Mouse (Mus musculus) myocyte (in vitro differentiated cells): ENCODE results near the gene Glis3. TPM values are rescaled to one million over a fixed set of nuclear protein-coding genes. Genes with fewer than 3 reads are reported as not detected.

Experiments
- H3K27me3 ChIP-seq: one replicate; pipeline ENCODE4 v1.6.1; 2011; ENCODE audit not compliant: control insufficient read depth, insufficient read depth, insufficient read length
- H3K36me3 ChIP-seq: one replicate; pipeline ENCODE4 v1.6.1; 2011; ENCODE audit not compliant: control insufficient read depth, insufficient read depth
- H3K4me2 ChIP-seq: one replicate; pipeline ENCODE4 v1.6.1; 2011; ENCODE audit warnings: low read depth, control low read depth
- H3K4me3 ChIP-seq: one replicate; pipeline ENCODE4 v1.5.1; 2011; ENCODE audit warnings: mild to moderate bottlenecking, control low read depth, moderate library complexity
- H3K79me2 ChIP-seq: one replicate; pipeline ENCODE4 v1.6.1; 2011; ENCODE audit not compliant: control insufficient read depth, insufficient read depth
- H3ac ChIP-seq: one replicate; pipeline ENCODE4 v1.6.1; 2011; ENCODE audit not compliant: control insufficient read depth, insufficient read length
- CEBPB ChIP-seq: IDR thresholded peaks from 2 replicates; pipeline ENCODE4 v1.6.1; 2011; ENCODE audit warnings: mild to moderate bottlenecking, moderate library complexity; ENCODE audit not compliant: poor library complexity, insufficient read depth, severe bottlenecking
- E2F4 ChIP-seq: IDR thresholded peaks from one replicate; pipeline ENCODE4 v1.6.1; 2011; ENCODE audit warnings: mild to moderate bottlenecking, control low read depth, moderate library complexity; ENCODE audit not compliant: insufficient read depth
- MAX ChIP-seq: IDR thresholded peaks from one replicate; pipeline ENCODE4 v1.6.1; 2011; ENCODE audit warnings: low read depth, mild to moderate bottlenecking, control low read depth
- MYOD1 ChIP-seq, 3 experiments: IDR thresholded peaks; one replicate each; pipeline ENCODE4 v1.6.1; 2011; ENCODE audit warnings: control low read depth in 2 of 3, low read depth in 2 of 3, mild to moderate bottlenecking in 2 of 3, moderate library complexity in 1 of 3; ENCODE audit not compliant: insufficient read length in 2 of 3, control insufficient read depth in 1 of 3
- MYOG ChIP-seq, 3 experiments: IDR thresholded peaks; one replicate each; pipeline ENCODE4 v1.6.1; 2011; ENCODE audit warnings: control low read depth in 2 of 3, low read depth in 2 of 3, mild to moderate bottlenecking in 2 of 3; ENCODE audit not compliant: insufficient read length in 2 of 3, control insufficient read depth in 1 of 3, insufficient read depth in 1 of 3
- POLR2A ChIP-seq: IDR thresholded peaks from one replicate; pipeline ENCODE4 v1.6.1; 2011; ENCODE audit warnings: low read depth, mild to moderate bottlenecking, control low read depth, moderate library complexity; ENCODE audit not compliant: insufficient read length
- POLR2AphosphoS2 ChIP-seq: IDR thresholded peaks from one replicate; pipeline ENCODE4 v1.6.1; 2011; ENCODE audit warnings: low read depth, control low read depth; ENCODE audit not compliant: insufficient read length
- REST ChIP-seq: IDR thresholded peaks from one replicate; pipeline ENCODE4 v1.6.1; 2011; ENCODE audit warnings: mild to moderate bottlenecking, control low read depth, moderate library complexity; ENCODE audit not compliant: insufficient read depth, insufficient read length
- SRF ChIP-seq: IDR thresholded peaks from one replicate; pipeline ENCODE4 v1.6.1; 2011; ENCODE audit warnings: low read depth; ENCODE audit not compliant: control insufficient read depth, insufficient read length
- TCF12 ChIP-seq: IDR thresholded peaks from one replicate; pipeline ENCODE4 v1.6.1; 2011; ENCODE audit warnings: mild to moderate bottlenecking, control low read depth; ENCODE audit not compliant: poor library complexity, insufficient read depth, severe bottlenecking
- TCF3 ChIP-seq: IDR thresholded peaks from one replicate; pipeline ENCODE4 v1.6.1; 2011; ENCODE audit warnings: low read depth, control low read depth; ENCODE audit not compliant: insufficient read length
- USF1 ChIP-seq: IDR thresholded peaks from one replicate; pipeline ENCODE4 v1.6.1; 2011; ENCODE audit warnings: low read depth, mild to moderate bottlenecking, control low read depth, moderate library complexity
- polyA plus RNA-seq: library from polyadenylated mRNA; unstranded; fragments of >200 nt; fragmentation: generic; extraction: Trizol; gene quantifications from one replicate; pipeline ENCODE4 v1.2.1, GENCODE M21; 2012; ENCODE audit warnings: missing spikeins

Gene Glis3
- polyA plus RNA-seq, 1 experiment: 0.79 TPM

- no peak overlapping the region for H3K4me2 ChIP-seq
- H3K4me3 ChIP-seq: no peak overlapping the region
- no peak overlapping the region for H3ac ChIP-seq
- TF ChIP-seq MYOG (IDR thresholded peaks at IDR 0.05; ENCODE audit: control insufficient read depth in 1 of 3, insufficient read depth in 1 of 3, insufficient read length in 2 of 3, low read depth in 2 of 3): no peak
- TF ChIP-seq MAX: no peak
- no peak for TF ChIP-seq MYOD1 (IDR thresholded peaks at IDR 0.05; ENCODE audit: control insufficient read depth in 1 of 3, insufficient read length in 2 of 3, low read depth in 2 of 3)
- no peak for TF ChIP-seq POLR2A
- TF ChIP-seq POLR2AphosphoS2: no peak
- TF ChIP-seq USF1: no peak
- no peak for TF ChIP-seq SRF
- H3K36me3 ChIP-seq: no peaks in the 10 kb centered on the region
- H3K79me2 ChIP-seq: no peaks in the 10 kb centered on the region
- no peaks in the 10 kb centered on the region for H3K27me3 ChIP-seq
Observed at GRCm38 (mm10) chr19:28660912-28661311, 19.0 kb downstream of the Glis3 start.

- H3ac ChIP-seq: no peak overlapping the region
- TF ChIP-seq MYOG (IDR thresholded peaks at IDR 0.05; ENCODE audit: control insufficient read depth in 1 of 3, insufficient read depth in 1 of 3, insufficient read length in 2 of 3, low read depth in 2 of 3): no peak
- no peak for TF ChIP-seq USF1
- no peak for TF ChIP-seq MYOD1 (IDR thresholded peaks at IDR 0.05; ENCODE audit: control insufficient read depth in 1 of 3, insufficient read length in 2 of 3, low read depth in 2 of 3)
- no peak for TF ChIP-seq POLR2A
- H3K27me3 ChIP-seq: no peaks in the 10 kb centered on the region
- H3K36me3 ChIP-seq: no peaks in the 10 kb centered on the region
- no peak overlapping the region for H3K4me3 ChIP-seq
- H3K4me2 ChIP-seq: no peak overlapping the region
- no peaks in the 10 kb centered on the region for H3K79me2 ChIP-seq
Observed at GRCm38 (mm10) chr19:28657686-28658195, 22.1 kb downstream of the Glis3 start.

- no peak overlapping the region for H3ac ChIP-seq
Observed at GRCm38 (mm10) chr19:28656882-28657281, 23.0 kb downstream of the Glis3 start.

GRCm38 (mm10) chr19:28655166-28655565 lies 24.7 kb downstream of the Glis3 start:
- H3K27me3 ChIP-seq: no peaks in the 10 kb centered on the region
- H3K4me2 ChIP-seq: no peak overlapping the region
- H3K79me2 ChIP-seq: no peaks in the 10 kb centered on the region
- H3K4me3 ChIP-seq: no peak overlapping the region
- no peak for TF ChIP-seq MAX
- TF ChIP-seq TCF12: no peak
- no peak for TF ChIP-seq USF1
- TF ChIP-seq REST: no peak
- TF ChIP-seq CEBPB: no peak
- TF ChIP-seq MYOG (IDR thresholded peaks at IDR 0.05; ENCODE audit: control insufficient read depth in 1 of 3, insufficient read depth in 1 of 3, insufficient read length in 2 of 3, low read depth in 2 of 3): no peak
- H3K36me3 ChIP-seq: no peaks in the 10 kb centered on the region
- no peak overlapping the region for H3ac ChIP-seq

More at GRCm38 (mm10) chr19:28656882-28657281, 23.0 kb downstream of the Glis3 start:
- Histone ChIP-seq H3K36me3 (no peaks in the 10 kb centered on the region), H3K27me3 (no peaks in the 10 kb centered on the region), H3K79me2 (no peaks in the 10 kb centered on the region), H3K4me3 (no peak overlapping the region), H3K4me2 (no peak overlapping the region)
- TF ChIP-seq E2F4: no peak

GRCm38 (mm10) chr19:28650836-28651235 lies 29.0 kb downstream of the Glis3 start:
- no peaks in the 10 kb centered on the region for H3K27me3 ChIP-seq
- no peak overlapping the region for H3K4me3 ChIP-seq
- no peaks in the 10 kb centered on the region for H3K79me2 ChIP-seq
- no peak overlapping the region for H3ac ChIP-seq
- H3K4me2 ChIP-seq: no peak overlapping the region
- H3K36me3 ChIP-seq: no peaks in the 10 kb centered on the region
- TF ChIP-seq POLR2AphosphoS2 (no peak), TCF12 (no peak)

GRCm38 (mm10) chr19:28649489-28649888 lies 30.4 kb downstream of the Glis3 start:
- Histone ChIP-seq H3K4me3 (no peak overlapping the region), H3K79me2 (no peaks in the 10 kb centered on the region), H3K4me2 (no peak overlapping the region), H3ac (no peak overlapping the region), H3K36me3 (no peaks in the 10 kb centered on the region), H3K27me3 (no peaks in the 10 kb centered on the region)
- no peak for TF ChIP-seq TCF3
- TF ChIP-seq E2F4: no peak
